Mouse (Mus musculus) forebrain, embryonic 13.5 days (tissue): ENCODE measurements at regions not wholly inside any gene's neighbourhood (a gene's known extent, or its start where the extent isn't known, plus 50 kb on each side); places are given as distances from the start of the nearest gene placed in this dataset.

Experiments used
- ATAC-seq: fragments of 200-750 bp; cut with Nextera tagmentation; 2 replicates; pipeline ENCODE4 v1.8.0; 2017
- H3K27ac ChIP-seq: fragments of 300-500 bp; sonication (generic); 2 replicates; pipeline ENCODE4 v1.5.1; 2015; ENCODE audit warnings: inconsistent platforms, mild to moderate bottlenecking, moderate library complexity
- H3K27me3 ChIP-seq: fragments of 300-500 bp; sonication (generic); 2 replicates; pipeline ENCODE4 v1.6.1; 2015; ENCODE audit warnings: mild to moderate bottlenecking, inconsistent platforms
- H3K36me3 ChIP-seq: fragments of 300-500 bp; sonication (generic); 2 replicates; pipeline ENCODE4 v1.6.1; 2015; ENCODE audit warnings: mild to moderate bottlenecking, inconsistent platforms; ENCODE audit not compliant: poor library complexity, severe bottlenecking
- H3K4me1 ChIP-seq: fragments of 300-500 bp; sonication (generic); 2 replicates; pipeline ENCODE4 v1.6.1; 2015; ENCODE audit warnings: inconsistent platforms
- H3K4me2 ChIP-seq: fragments of 300-500 bp; sonication (generic); 2 replicates; pipeline ENCODE4 v1.6.1; 2015; ENCODE audit warnings: inconsistent platforms, mild to moderate bottlenecking, moderate library complexity
- H3K4me3 ChIP-seq: fragments of 300-500 bp; sonication (generic); 2 replicates; pipeline ENCODE4 v1.5.1; 2015; ENCODE audit warnings: mild to moderate bottlenecking, inconsistent platforms
- H3K9ac ChIP-seq: fragments of 300-500 bp; sonication (generic); 2 replicates; pipeline ENCODE4 v1.6.1; 2015; ENCODE audit warnings: mild to moderate bottlenecking, inconsistent platforms
- H3K9me3 ChIP-seq: fragments of 300-500 bp; sonication (generic); replicated peaks from 2 replicates; pipeline ENCODE4 v1.6.1; 2016; ENCODE audit warnings: inconsistent platforms
- WGBS: fragments of 180-500 bp; shearing (Covaris S2); methylation state at CpG from one replicate; pipeline ENCODE4 v1.1.7; 2015; 5-methylcytosine and 5-hydroxymethylcytosine counted together

GRCm38 (mm10) chr11:56786351-56786750 lies 224.8 kb upstream of the Gria1 start:
- no peaks in the 10 kb centered on the region for H3K9me3 ChIP-seq
- no peak overlapping the region for H3K4me2 ChIP-seq
- no peaks in the 10 kb centered on the region for H3K36me3 ChIP-seq
- no peak overlapping the region for H3K27ac ChIP-seq
- WGBS, result 64% methylated on average over 4 of the region's 4 CpGs
- no peak overlapping the region for H3K4me3 ChIP-seq
- ATAC-seq, result no peak
- no peak overlapping the region for H3K9ac ChIP-seq
- no peaks in the 10 kb centered on the region for H3K27me3 ChIP-seq
- no peaks in the 10 kb centered on the region for H3K4me1 ChIP-seq

GRCm38 (mm10) chr11:56792691-56793090 lies 218.5 kb upstream of the Gria1 start:
- WGBS, result 84% methylated on average over 2 of the region's 2 CpGs
- H3K4me3 ChIP-seq, result no peak overlapping the region
- H3K9me3 ChIP-seq, result no peaks in the 10 kb centered on the region
- no peaks in the 10 kb centered on the region for H3K27me3 ChIP-seq
- H3K9ac ChIP-seq, result no peak overlapping the region
- no peak overlapping the region for H3K27ac ChIP-seq
- no peak for ATAC-seq
- no peak overlapping the region for H3K4me2 ChIP-seq
- H3K4me1 ChIP-seq, result no peaks in the 10 kb centered on the region
- no peaks in the 10 kb centered on the region for H3K36me3 ChIP-seq

GRCm38 (mm10) chr11:56807314-56807713 lies 203.9 kb upstream of the Gria1 start:
- 89% methylated on average over 4 of the region's 4 CpGs for WGBS
- no peaks in the 10 kb centered on the region for H3K27me3 ChIP-seq
- no peak overlapping the region for H3K4me2 ChIP-seq
- no peaks in the 10 kb centered on the region for H3K4me1 ChIP-seq
- H3K27ac ChIP-seq, result no peak overlapping the region
- H3K9me3 ChIP-seq, result no peaks in the 10 kb centered on the region
- no peak for ATAC-seq
- no peak overlapping the region for H3K4me3 ChIP-seq
- H3K9ac ChIP-seq, result no peak overlapping the region
- H3K36me3 ChIP-seq, result no peaks in the 10 kb centered on the region

GRCm38 (mm10) chr11:56810141-56810540 lies 201.0 kb upstream of the Gria1 start:
- Histone ChIP-seq H3K4me2 (no peak overlapping the region), H3K4me1 (no peaks in the 10 kb centered on the region), H3K9ac (no peak overlapping the region), H3K4me3 (no peak overlapping the region), H3K9me3 (no peaks in the 10 kb centered on the region), H3K36me3 (no peaks in the 10 kb centered on the region), H3K27ac (no peak overlapping the region), H3K27me3 (no peaks in the 10 kb centered on the region)
- WGBS, result 90% methylated on average over 2 of the region's 2 CpGs
- peak; percentile 50; the same call in 1 of the 2 replicates for ATAC-seq

GRCm38 (mm10) chr11:56812121-56812520 lies 199.1 kb upstream of the Gria1 start:
- Histone ChIP-seq H3K4me1 (no peaks in the 10 kb centered on the region), H3K9ac (no peak overlapping the region), H3K4me3 (no peak overlapping the region), H3K9me3 (no peaks in the 10 kb centered on the region), H3K36me3 (no peaks in the 10 kb centered on the region), H3K4me2 (no peak overlapping the region), H3K27ac (no peak overlapping the region), H3K27me3 (no peaks in the 10 kb centered on the region)
- WGBS, result 60% methylated on average over 4 of the region's 4 CpGs
- no peak for ATAC-seq

GRCm38 (mm10) chr11:56823471-56823870 lies 187.7 kb upstream of the Gria1 start:
- H3K4me3 ChIP-seq, result no peak overlapping the region
- peaks cover 3% of the 10 kb centered on the region; the same call in 1 of the 2 replicates for H3K4me1 ChIP-seq
- no peaks in the 10 kb centered on the region for H3K36me3 ChIP-seq
- H3K9ac ChIP-seq, result no peak overlapping the region
- H3K9me3 ChIP-seq, result no peaks in the 10 kb centered on the region
- ATAC-seq, result no peak
- no peak overlapping the region for H3K4me2 ChIP-seq
- H3K27me3 ChIP-seq, result no peaks in the 10 kb centered on the region
- H3K27ac ChIP-seq, result no peak overlapping the region

GRCm38 (mm10) chr11:56827499-56827898 lies 183.7 kb upstream of the Gria1 start:
- Histone ChIP-seq H3K4me1 (peaks cover 3% of the 10 kb centered on the region; the same call in 1 of the 2 replicates), H3K27ac (no peak overlapping the region), H3K27me3 (no peaks in the 10 kb centered on the region), H3K4me3 (no peak overlapping the region), H3K9me3 (no peaks in the 10 kb centered on the region), H3K4me2 (no peak overlapping the region), H3K36me3 (no peaks in the 10 kb centered on the region), H3K9ac (no peak overlapping the region)
- no peak for ATAC-seq
- WGBS, result 69% methylated on average over 5 of the region's 5 CpGs

- no peaks in the 10 kb centered on the region for H3K27me3 ChIP-seq
- no peak for ATAC-seq
- H3K4me3 ChIP-seq, result no peak overlapping the region
- H3K9me3 ChIP-seq, result no peaks in the 10 kb centered on the region
- no peak overlapping the region for H3K27ac ChIP-seq
- WGBS, result 84% methylated on average over 4 of the region's 4 CpGs
- no peaks in the 10 kb centered on the region for H3K36me3 ChIP-seq
- H3K9ac ChIP-seq, result no peak overlapping the region
- no peaks in the 10 kb centered on the region for H3K4me1 ChIP-seq
- H3K4me2 ChIP-seq, result no peak overlapping the region
These were observed 148.5 kb upstream of the Gria1 start for GRCm38 (mm10) chr11:56862649-56863048.

- Histone ChIP-seq H3K4me2 (no peak overlapping the region), H3K9me3 (no peaks in the 10 kb centered on the region), H3K4me3 (no peak overlapping the region), H3K27ac (0 out of 2 replicates have a peak overlapping the region, but pooled peaks have one; percentile 20), H3K27me3 (no peaks in the 10 kb centered on the region), H3K4me1 (no peaks in the 10 kb centered on the region), H3K9ac (no peak overlapping the region), H3K36me3 (no peaks in the 10 kb centered on the region)
- no peak for ATAC-seq
- 54% methylated on average over 3 of the region's 3 CpGs for WGBS
These were observed 139.5 kb upstream of the Gria1 start for GRCm38 (mm10) chr11:56871640-56872039.

GRCm38 (mm10) chr11:56898548-56898951 lies 112.6 kb upstream of the Gria1 start:
- Histone ChIP-seq H3K9ac (no peak overlapping the region), H3K4me3 (no peak overlapping the region), H3K4me2 (no peak overlapping the region), H3K4me1 (peaks cover 6% of the 10 kb centered on the region; the same call in 1 of the 2 replicates), H3K27ac (no peak overlapping the region), H3K36me3 (no peaks in the 10 kb centered on the region), H3K27me3 (peaks cover 2% of the 10 kb centered on the region; the same call in 1 of the 2 replicates), H3K9me3 (no peaks in the 10 kb centered on the region)
- ATAC-seq, result peak; percentile 81
- WGBS, result 7% methylated on average over 4 of the region's 4 CpGs

GRCm38 (mm10) chr11:56901201-56901600 lies 110.0 kb upstream of the Gria1 start:
- peaks cover 2% of the 10 kb centered on the region; the same call in 1 of the 2 replicates for H3K27me3 ChIP-seq
- no peaks in the 10 kb centered on the region for H3K9me3 ChIP-seq
- no peak overlapping the region for H3K27ac ChIP-seq
- ATAC-seq, result no peak
- H3K4me2 ChIP-seq, result no peak overlapping the region
- H3K4me1 ChIP-seq, result peaks cover 6% of the 10 kb centered on the region; the same call in 1 of the 2 replicates
- no peak overlapping the region for H3K4me3 ChIP-seq
- H3K36me3 ChIP-seq, result no peaks in the 10 kb centered on the region
- H3K9ac ChIP-seq, result no peak overlapping the region
- WGBS, result 92% methylated on average over 3 of the region's 3 CpGs

GRCm38 (mm10) chr11:56925368-56925896 lies 85.8 kb upstream of the Gria1 start:
- 83% methylated on average over 7 of the region's 7 CpGs for WGBS

GRCm38 (mm10) chr11:56932766-56933165 lies 78.4 kb upstream of the Gria1 start:
- Histone ChIP-seq H3K27me3 (no peaks in the 10 kb centered on the region), H3K4me1 (no peaks in the 10 kb centered on the region), H3K4me2 (no peak overlapping the region), H3K27ac (no peak overlapping the region), H3K4me3 (no peak overlapping the region), H3K9me3 (no peaks in the 10 kb centered on the region), H3K36me3 (no peaks in the 10 kb centered on the region), H3K9ac (no peak overlapping the region)
- no peak for ATAC-seq
- 76% methylated on average over 7 of the region's 7 CpGs for WGBS

More at GRCm38 (mm10) chr11:56925368-56925896, 85.8 kb upstream of the Gria1 start:
- no peak overlapping the region for H3K4me2 ChIP-seq
- no peak overlapping the region for H3K27ac ChIP-seq
- no peak for ATAC-seq
- no peak overlapping the region for H3K4me3 ChIP-seq
- no peaks in the 10 kb centered on the region for H3K36me3 ChIP-seq
- H3K27me3 ChIP-seq, result no peaks in the 10 kb centered on the region
- no peak overlapping the region for H3K9ac ChIP-seq
- H3K9me3 ChIP-seq, result no peaks in the 10 kb centered on the region
- 0 out of 2 replicates have a peak, but pooled peaks cover 3% of the 10 kb centered on the region for H3K4me1 ChIP-seq
